Mouse (Mus musculus) erythroblast, embryonic 14.5 days (primary cell): Measurements from ENCODE around the gene Pgm2. TPM values are rescaled to one million over a fixed set of nuclear protein-coding genes. Genes with fewer than 3 reads are reported as not detected.

Experiments
- H3K27me3 ChIP-seq: 2 replicates; pipeline ENCODE4 v1.6.1; 2012; ENCODE audit warnings: inconsistent platforms; ENCODE audit not compliant: control insufficient read depth
- H3K36me3 ChIP-seq: 2 replicates; pipeline ENCODE4 v1.6.1; 2012; ENCODE audit warnings: mild to moderate bottlenecking, inconsistent platforms; ENCODE audit not compliant: control insufficient read depth
- H3K4me1 ChIP-seq: 2 replicates; pipeline ENCODE4 v1.6.1; 2012; ENCODE audit warnings: inconsistent platforms; ENCODE audit not compliant: control insufficient read depth
- H3K4me3 ChIP-seq: replicated peaks from 2 replicates; pipeline ENCODE3; 2012; ENCODE audit warnings: moderate library complexity, mild to moderate bottlenecking, inconsistent platforms
- H3K9me3 ChIP-seq: 2 replicates; pipeline ENCODE4 v1.6.1; 2012; ENCODE audit warnings: low read length, inconsistent platforms, mixed read lengths; ENCODE audit not compliant: control insufficient read depth
- GATA1 ChIP-seq: IDR thresholded peaks from 2 replicates; pipeline ENCODE4 v1.6.1; 2012; ENCODE audit warnings: low read length, inconsistent platforms, mixed read lengths
- TAL1 ChIP-seq: IDR thresholded peaks from 3 replicates; pipeline ENCODE4 v1.6.1; 2012; ENCODE audit warnings: low read length, inconsistent platforms, mixed read lengths
- polyA plus RNA-seq: library from polyadenylated mRNA; stranded (reverse); fragments of >175 nt; gene quantifications from 2 replicates; pipeline ENCODE4 v1.2.3, GENCODE M21; 2012

Gene Pgm2
- polyA plus RNA-seq, 1 experiment, result 0.68 TPM

DNA sequence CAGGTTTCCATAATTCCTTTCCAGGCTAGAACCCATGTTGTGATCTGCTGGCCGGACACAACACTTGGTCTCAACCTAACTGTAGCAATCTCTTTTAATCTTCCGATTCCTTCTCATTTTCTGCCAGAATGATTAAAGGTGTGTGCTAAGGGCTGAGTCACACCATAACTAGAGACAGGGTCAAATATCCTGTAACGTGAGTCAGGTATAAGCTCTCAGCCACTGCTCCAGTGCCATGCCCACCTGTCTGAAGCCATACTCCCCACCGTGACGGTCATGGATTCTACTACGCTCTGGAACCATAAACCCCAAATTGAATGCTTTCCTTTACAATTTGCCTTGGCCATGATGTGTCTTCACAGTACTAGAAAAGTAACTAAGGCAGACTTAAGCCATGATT is 36.5 kb upstream of the Pgm2 start:
- H3K36me3 ChIP-seq, result no peaks in the 10 kb centered on the region
- no peak for TF ChIP-seq TAL1
- TF ChIP-seq GATA1, result no peak
- no peaks in the 10 kb centered on the region for H3K4me1 ChIP-seq
- no peaks in the 10 kb centered on the region for H3K27me3 ChIP-seq
- H3K4me3 ChIP-seq, result no peak overlapping the region
- peaks cover 7% of the 10 kb centered on the region for H3K9me3 ChIP-seq

DNA sequence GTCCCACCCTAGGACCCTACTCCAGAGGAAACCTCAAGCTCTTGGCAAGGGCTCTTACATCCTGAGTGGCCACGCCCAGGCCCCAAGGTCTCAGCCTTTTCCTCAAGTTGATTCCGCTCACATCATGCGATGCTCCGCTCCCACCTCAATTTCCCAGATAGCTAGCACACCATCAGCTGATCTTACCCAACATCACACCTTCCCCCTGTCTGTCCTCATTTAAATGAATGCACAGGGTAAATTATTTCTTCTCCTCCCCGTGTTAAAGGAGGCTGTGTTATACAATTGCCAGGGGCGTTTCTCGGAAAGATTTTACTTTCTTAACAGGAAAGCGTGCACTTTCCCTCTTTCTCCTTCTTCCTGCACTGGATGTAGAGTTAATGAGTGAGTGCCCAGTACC is 31.9 kb upstream of the Pgm2 start:
- H3K36me3 ChIP-seq, result no peaks in the 10 kb centered on the region
- peaks cover 5% of the 10 kb centered on the region for H3K9me3 ChIP-seq
- H3K4me3 ChIP-seq, result no peak overlapping the region
- TF ChIP-seq GATA1 (no peak), TAL1 (no peak)
- H3K4me1 ChIP-seq, result no peaks in the 10 kb centered on the region
- H3K27me3 ChIP-seq, result no peaks in the 10 kb centered on the region

- TF ChIP-seq GATA1, result no peak
- no peak for TF ChIP-seq TAL1
- Histone ChIP-seq H3K4me3 (no peak overlapping the region), H3K4me1 (no peaks in the 10 kb centered on the region), H3K9me3 (peaks cover 2% of the 10 kb centered on the region; the same call in 1 of the 2 replicates), H3K36me3 (no peaks in the 10 kb centered on the region), H3K27me3 (no peaks in the 10 kb centered on the region)
Measured at GRCm38 (mm10) chr5:64061643-64062042, 31.1 kb upstream of the Pgm2 start.

GRCm38 (mm10) chr5:64062882-64063621 is 29.7 kb upstream of the Pgm2 start:
- no peak overlapping the region for H3K4me3 ChIP-seq
- no peaks in the 10 kb centered on the region for H3K4me1 ChIP-seq
- H3K36me3 ChIP-seq, result no peaks in the 10 kb centered on the region
- no peaks in the 10 kb centered on the region for H3K27me3 ChIP-seq
- peaks cover 2% of the 10 kb centered on the region; the same call in 1 of the 2 replicates for H3K9me3 ChIP-seq
- TF ChIP-seq GATA1, result no peak
- no peak for TF ChIP-seq TAL1

- H3K27me3 ChIP-seq, result no peaks in the 10 kb centered on the region
- H3K9me3 ChIP-seq, result peaks cover 2% of the 10 kb centered on the region; the same call in 1 of the 2 replicates
- no peaks in the 10 kb centered on the region for H3K36me3 ChIP-seq
- TF ChIP-seq GATA1, result no peak
- TF ChIP-seq TAL1, result no peak
- H3K4me1 ChIP-seq, result no peaks in the 10 kb centered on the region
- H3K4me3 ChIP-seq, result no peak overlapping the region
Measured at GRCm38 (mm10) chr5:64063622-64064355, 29.0 kb upstream of the Pgm2 start.

DNA sequence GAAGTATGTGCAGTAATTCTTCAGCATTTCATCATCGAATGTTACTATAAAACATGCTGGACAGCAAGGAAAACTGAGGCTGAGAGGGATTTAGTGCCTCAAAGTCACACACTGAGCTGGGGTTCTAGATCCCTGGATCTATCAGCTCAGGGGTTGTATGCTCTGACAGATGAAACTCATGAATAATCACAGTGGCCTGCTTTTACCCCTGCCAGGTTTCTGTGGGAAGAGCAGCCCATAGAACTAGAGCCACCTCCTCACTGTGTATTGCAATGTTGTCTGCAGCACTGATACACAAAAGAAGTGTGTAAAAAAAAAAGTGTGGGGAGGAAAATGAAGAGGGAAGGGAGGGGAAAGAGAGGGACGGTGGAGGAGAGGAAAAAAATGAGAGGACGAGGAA is 28.3 kb upstream of the Pgm2 start:
- TF ChIP-seq TAL1 (no peak), GATA1 (no peak)
- H3K36me3 ChIP-seq, result no peaks in the 10 kb centered on the region
- no peaks in the 10 kb centered on the region for H3K4me1 ChIP-seq
- no peaks in the 10 kb centered on the region for H3K27me3 ChIP-seq
- H3K9me3 ChIP-seq, result peaks cover 2% of the 10 kb centered on the region; the same call in 1 of the 2 replicates
- no peak overlapping the region for H3K4me3 ChIP-seq

DNA sequence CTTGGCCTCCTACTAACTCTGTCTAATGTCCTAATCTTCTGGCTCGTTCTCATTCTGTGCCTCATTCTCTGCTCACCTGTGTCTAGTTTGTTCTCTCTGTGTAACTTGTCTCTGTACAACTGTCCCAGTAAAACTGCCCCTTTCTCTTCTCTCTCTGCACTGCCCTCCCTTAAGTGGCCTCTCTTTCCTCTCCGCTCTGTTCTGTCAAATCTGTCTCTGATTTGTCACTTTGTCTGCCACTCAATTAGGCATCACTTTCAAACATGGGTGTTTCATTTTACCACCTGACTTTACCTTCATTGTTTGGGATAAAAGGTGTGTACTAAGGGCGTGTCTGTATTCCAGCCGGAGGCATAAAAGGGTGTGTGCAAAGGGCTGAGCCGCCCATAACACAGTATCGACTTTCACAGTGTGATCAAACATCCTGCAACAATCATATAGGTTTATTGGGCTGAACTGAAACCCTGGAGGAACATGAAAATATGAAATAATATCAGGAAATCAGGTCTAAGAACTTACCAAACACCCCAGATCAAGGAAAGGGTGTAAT is 27.2 kb upstream of the Pgm2 start:
- H3K4me3 ChIP-seq, result no peak overlapping the region
- H3K9me3 ChIP-seq, result no peaks in the 10 kb centered on the region
- no peaks in the 10 kb centered on the region for H3K4me1 ChIP-seq
- no peaks in the 10 kb centered on the region for H3K36me3 ChIP-seq
- no peaks in the 10 kb centered on the region for H3K27me3 ChIP-seq
- no peak for TF ChIP-seq GATA1
- no peak for TF ChIP-seq TAL1

DNA sequence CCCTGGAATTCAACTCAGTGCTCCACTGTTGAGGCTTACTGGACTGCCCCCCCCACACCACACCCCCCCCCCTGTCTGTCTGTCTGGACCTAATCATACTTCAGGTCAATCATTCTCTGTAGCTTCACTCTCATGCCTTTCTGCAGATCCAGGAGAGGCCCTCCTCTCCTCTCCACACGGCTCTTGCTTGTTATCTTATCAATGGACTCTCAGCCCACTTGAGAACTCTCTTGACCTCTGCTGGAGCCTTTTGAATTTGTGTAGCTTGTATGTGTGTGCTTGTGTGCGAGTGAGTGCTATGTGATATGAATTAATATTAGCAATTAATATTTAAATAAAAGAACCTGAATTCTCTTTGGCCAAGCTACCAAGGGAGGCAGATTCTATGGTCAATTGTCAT is 26.6 kb upstream of the Pgm2 start:
- TF ChIP-seq GATA1, result no peak
- TF ChIP-seq TAL1, result no peak
- Histone ChIP-seq H3K4me3 (no peak overlapping the region), H3K9me3 (no peaks in the 10 kb centered on the region), H3K36me3 (no peaks in the 10 kb centered on the region), H3K4me1 (no peaks in the 10 kb centered on the region), H3K27me3 (no peaks in the 10 kb centered on the region)

- H3K4me3 ChIP-seq, result no peak overlapping the region
- no peaks in the 10 kb centered on the region for H3K27me3 ChIP-seq
- TF ChIP-seq GATA1 (no peak), TAL1 (no peak)
- H3K9me3 ChIP-seq, result no peaks in the 10 kb centered on the region
- no peaks in the 10 kb centered on the region for H3K4me1 ChIP-seq
- no peaks in the 10 kb centered on the region for H3K36me3 ChIP-seq
Measured at GRCm38 (mm10) chr5:64067576-64067975, 25.2 kb upstream of the Pgm2 start.
